ENCODE assay signal across 21 mouse cellular contexts in the genomic region with DNA sequence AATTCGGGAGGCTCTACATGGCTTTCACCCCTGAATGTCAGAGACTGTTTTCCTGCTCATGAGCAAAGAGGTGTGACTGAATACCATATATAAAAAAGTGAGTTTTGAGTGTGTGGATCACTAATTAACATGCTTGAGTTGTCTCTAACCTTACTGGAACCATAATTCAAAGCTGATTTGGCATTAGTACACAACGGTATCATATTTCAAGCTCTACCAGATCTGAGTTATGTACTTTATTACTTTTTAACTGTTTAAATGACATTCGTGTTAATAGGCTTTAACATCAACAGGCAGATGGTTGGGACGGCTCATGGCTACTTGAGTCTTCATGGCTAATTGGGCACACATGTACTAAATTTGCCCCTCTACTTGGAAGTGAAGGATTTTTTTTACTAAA.
"Had no signal": no experiment of that assay in that cellular context is flagged by ENCODE, and none has a peak within 500 bp of the region (broad histone marks: within the 10 kb centered on the region; RNA-seq: fewer than 3 reads in every experiment).

No protein-coding gene starts in this region.

- ATAC-seq: hindbrain, postnatal 0 days; intestine, embryonic 16.5 days; liver, embryonic 12.5 days had no signal

- H3K4me1 ChIP-seq: hindbrain, embryonic 15.5 days had no signal

- H3K36me3 ChIP-seq: heart, embryonic 13.5 days; heart, embryonic 15.5 days; hindbrain, embryonic 13.5 days; hindbrain, embryonic 15.5 days; limb, embryonic 13.5 days; limb, embryonic 15.5 days; liver, embryonic 12.5 days had no signal

- DNase-seq: gastrocnemius, postnatal 14 days; gastrocnemius, postnatal 36 days; heart, adult 11 months; heart, adult 2 months; heart, postnatal 14 days; heart, postnatal 36 days; kidney, postnatal 36 days; layer of hippocampus, adult 9-11 months; layer of hippocampus, postnatal 36 days; left cerebral cortex, postnatal 4 days had no signal

- H3K27ac ChIP-seq: heart, adult 2 months; heart, embryonic 13.5 days; heart, embryonic 15.5 days; hindbrain, embryonic 13.5 days; hindbrain, embryonic 15.5 days; hindbrain, postnatal 0 days; limb, embryonic 13.5 days; limb, embryonic 15.5 days; liver, embryonic 12.5 days; liver, embryonic 14.5 days had no signal

- H3K9ac ChIP-seq: heart, embryonic 13.5 days; heart, embryonic 15.5 days; hindbrain, embryonic 13.5 days; hindbrain, embryonic 15.5 days; limb, embryonic 13.5 days; limb, embryonic 15.5 days; liver, embryonic 12.5 days; liver, embryonic 14.5 days had no signal

- H3K9me3 ChIP-seq: heart, embryonic 13.5 days; heart, embryonic 15.5 days; hindbrain, embryonic 13.5 days; hindbrain, embryonic 15.5 days; limb, embryonic 13.5 days; limb, embryonic 15.5 days; liver, embryonic 12.5 days had no signal

- H3K4me2 ChIP-seq: heart, embryonic 11.5 days; heart, embryonic 13.5 days; heart, embryonic 15.5 days; hindbrain, embryonic 13.5 days; hindbrain, embryonic 15.5 days; limb, embryonic 13.5 days; limb, embryonic 15.5 days; liver, embryonic 12.5 days had no signal

- H3K4me3 ChIP-seq: heart, adult 2 months; heart, embryonic 13.5 days; heart, embryonic 15.5 days; hindbrain, embryonic 13.5 days; hindbrain, embryonic 15.5 days; limb, embryonic 13.5 days; limb, embryonic 15.5 days; liver, embryonic 12.5 days had no signal
